Mouse (Mus musculus) stomach, postnatal 0 days (tissue): ENCODE results near the gene Scn1b.

ENCODE experiments used
- CTCF ChIP-seq: IDR thresholded peaks from 2 replicates; pipeline ENCODE4 v1.5.1; 2016; ENCODE audit warnings: antibody characterized with exemption, low read depth, mild to moderate bottlenecking, moderate library complexity
- EP300 ChIP-seq: optimal IDR thresholded peaks from 2 replicates; pipeline ENCODE3; 2016; ENCODE audit warnings: antibody characterized with exemption

- no peak for TF ChIP-seq CTCF
- no peak for TF ChIP-seq EP300
These were observed 41.6 kb downstream of the Scn1b start for GRCm38 (mm10) chr7:31085171-31085570.
